Mouse (Mus musculus): ENCODE results near the gene Cdhr5.

DNA sequence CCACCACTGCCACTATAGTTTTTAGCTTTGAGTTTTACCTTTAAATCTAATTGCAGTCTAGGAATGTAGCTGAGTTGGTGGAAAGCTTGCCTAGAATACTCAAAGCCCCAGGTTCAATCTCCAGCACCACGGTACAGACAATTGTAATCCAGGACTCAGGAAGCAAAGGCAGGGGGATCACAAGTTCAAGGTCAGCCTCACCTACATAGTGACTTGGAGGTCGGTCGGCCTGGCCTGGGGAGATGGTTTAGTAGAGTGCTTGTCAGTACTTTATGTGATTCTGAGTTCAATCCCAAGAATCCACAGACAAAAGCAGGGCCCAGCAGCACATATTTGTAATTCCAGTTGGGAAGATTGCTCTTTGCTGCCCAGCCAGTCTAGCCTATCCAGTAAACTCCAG lies 11.5 kb upstream of the Cdhr5 start:
- TF ChIP-seq CTCF (IDR thresholded peaks at IDR 0.05; ENCODE audit: low read depth, low read length) (no peak), POLR2A (IDR thresholded peaks at IDR 0.05; ENCODE audit: extremely low read depth, insufficient read depth, low read length) (no peak)

Data from liver, adult 2 months (tissue).